Mouse (Mus musculus): ENCODE measurements around the gene Ywhah. TPM values are rescaled to one million over a fixed set of nuclear protein-coding genes. Genes with fewer than 3 reads are reported as not detected.
"Not testable (repeated sequence)": the region's sequence is repeated elsewhere in the genome, so short reads cannot be mapped to it uniquely, and the experiment has no call there.

The Ywhah gene
- polyA plus RNA-seq, 1 experiment: 199 TPM

GRCm38 (mm10) chr5:33009818-33010812 is 8.5 kb upstream of the Ywhah start:
- no peak for DNase-seq (ENCODE audit: low read depth, low spot score)
- WGBS: 78% methylated on average over 14 of the region's 14 CpGs

GRCm38 (mm10) chr5:33011132-33012106 is 7.2 kb upstream of the Ywhah start:
- WGBS: 69% methylated on average over 15 of the region's 15 CpGs

GRCm38 (mm10) chr5:33014096-33014495 is 4.5 kb upstream of the Ywhah start:
- no peak for DNase-seq (ENCODE audit: low read depth, low spot score)
- 84% methylated on average over 1 of the region's 1 CpGs for WGBS

More at GRCm38 (mm10) chr5:33011132-33012106, 7.2 kb upstream of the Ywhah start:
- DNase-seq (ENCODE audit: low read depth, low spot score): no peak

GRCm38 (mm10) chr5:33015579-33015978 is 3.0 kb upstream of the Ywhah start:
- 55% methylated on average over 5 of the region's 5 CpGs for WGBS
- no peak for DNase-seq (ENCODE audit: low read depth, low spot score)

- 1% methylated on average over 15 of the region's 15 CpGs for WGBS
- DNase-seq (ENCODE audit: low read depth, low spot score): no peak
Measured at GRCm38 (mm10) chr5:33018189-33018560, 441 bp upstream of the Ywhah start.

- no peak for DNase-seq (ENCODE audit: low read depth, low spot score)
- WGBS: under 1% methylated on average over 12 of the region's 12 CpGs
Measured at GRCm38 (mm10) chr5:33019426-33019821, 808 bp downstream of the Ywhah start.

GRCm38 (mm10) chr5:33021622-33022021 is 3.0 kb downstream of the Ywhah start:
- no peak for DNase-seq (ENCODE audit: low read depth, low spot score)

GRCm38 (mm10) chr5:33023337-33023736 is 4.7 kb downstream of the Ywhah start:
- 84% methylated on average over 4 of the region's 4 CpGs for WGBS
- DNase-seq (ENCODE audit: low read depth, low spot score): no peak

More at GRCm38 (mm10) chr5:33021622-33022021, 3.0 kb downstream of the Ywhah start:
- 56% methylated on average over 2 of the region's 2 CpGs for WGBS

GRCm38 (mm10) chr5:33024474-33024873 is 5.9 kb downstream of the Ywhah start:
- WGBS: 13% methylated on average over 5 of the region's 5 CpGs
- DNase-seq (ENCODE audit: low read depth, low spot score): no peak

- WGBS: 77% methylated on average over 2 of the region's 2 CpGs
- DNase-seq (ENCODE audit: low read depth, low spot score): no peak
Measured at GRCm38 (mm10) chr5:33028656-33029055, 10.0 kb downstream of the Ywhah start.

- no peak for DNase-seq (ENCODE audit: low read depth, low spot score)
- WGBS: 70% methylated on average over 4 of the region's 4 CpGs
Measured at GRCm38 (mm10) chr5:33030425-33031175, 12.0 kb downstream of the Ywhah start.

- DNase-seq (ENCODE audit: low read depth, low spot score): no peak
- WGBS: 44% methylated on average over 10 of the region's 10 CpGs
Measured at GRCm38 (mm10) chr5:33032036-33032773, 13.6 kb downstream of the Ywhah start.

- DNase-seq (ENCODE audit: low read depth, low spot score): no peak
- under 1% methylated on average over 4 of the region's 4 CpGs for WGBS
Measured at GRCm38 (mm10) chr5:33033121-33033520, 14.5 kb downstream of the Ywhah start.

GRCm38 (mm10) chr5:33033633-33034032 is 15.0 kb downstream of the Ywhah start:
- WGBS: 46% methylated on average over 8 of the region's 8 CpGs
- DNase-seq (ENCODE audit: low read depth, low spot score): not testable (repeated sequence)

- WGBS: 33% methylated on average over 7 of the region's 7 CpGs
- no peak for DNase-seq (ENCODE audit: low read depth, low spot score)
Measured at GRCm38 (mm10) chr5:33034100-33034499, 15.5 kb downstream of the Ywhah start.

- WGBS: 70% methylated on average over 3 of the region's 3 CpGs
- no peak for DNase-seq (ENCODE audit: low read depth, low spot score)
Measured at GRCm38 (mm10) chr5:33034916-33035315, 16.3 kb downstream of the Ywhah start.

- 39% methylated on average over 13 of the region's 13 CpGs for WGBS
- no peak for DNase-seq (ENCODE audit: low read depth, low spot score)
Measured at GRCm38 (mm10) chr5:33038656-33039509, 20.3 kb downstream of the Ywhah start.

GRCm38 (mm10) chr5:33039510-33039911 is 20.9 kb downstream of the Ywhah start:
- 2% methylated on average over 13 of the region's 13 CpGs for WGBS
- no peak for DNase-seq (ENCODE audit: low read depth, low spot score)

All from large intestine, adult 2 months (tissue).